Mouse (Mus musculus): ENCODE results near the gene Adamts17. TPM values are rescaled to one million over a fixed set of nuclear protein-coding genes. Genes with fewer than 3 reads are reported as not detected.
A peak's percentile ranks its signal among the peaks of the same experiment; 100 is the strongest.

The Adamts17 gene
- total RNA-seq, 2 experiments from 2014 or later: 14.4 to 18.2 TPM

GRCm38 (mm10) chr7:66935041-66935440 is 95.5 kb downstream of the Adamts17 start:
- DNase-seq: no peak

GRCm38 (mm10) chr7:66936042-66936755 is 96.7 kb downstream of the Adamts17 start:
- peak; percentile 68 for DNase-seq

- DNase-seq: no peak
Observed at GRCm38 (mm10) chr7:66936911-66937310, 97.4 kb downstream of the Adamts17 start.

- no peak for DNase-seq
Observed at GRCm38 (mm10) chr7:66938988-66939783, 99.7 kb downstream of the Adamts17 start.

- DNase-seq: no peak
Observed at GRCm38 (mm10) chr7:66940761-66941160, 101.2 kb downstream of the Adamts17 start.

GRCm38 (mm10) chr7:66949006-66949405 is 109.5 kb downstream of the Adamts17 start:
- DNase-seq: no peak

GRCm38 (mm10) chr7:66952921-66953320 is 113.4 kb downstream of the Adamts17 start:
- no peak for DNase-seq

GRCm38 (mm10) chr7:66954073-66954472 is 114.5 kb downstream of the Adamts17 start:
- DNase-seq: no peak

GRCm38 (mm10) chr7:66954723-66955122 is 115.2 kb downstream of the Adamts17 start:
- DNase-seq: no peak

GRCm38 (mm10) chr7:66955455-66955919 is 116.0 kb downstream of the Adamts17 start:
- DNase-seq: peak; percentile 69

GRCm38 (mm10) chr7:66955978-66956377 is 116.4 kb downstream of the Adamts17 start:
- DNase-seq: peak; percentile 94

- DNase-seq: peak; percentile 3
Observed at GRCm38 (mm10) chr7:66957764-66958163, 118.2 kb downstream of the Adamts17 start.

GRCm38 (mm10) chr7:66960246-66961033 is 120.9 kb downstream of the Adamts17 start:
- peak; percentile 24 for DNase-seq

GRCm38 (mm10) chr7:66962736-66963135 is 123.2 kb downstream of the Adamts17 start:
- DNase-seq: peak; percentile 6

GRCm38 (mm10) chr7:66963541-66963940 is 124.0 kb downstream of the Adamts17 start:
- peak; percentile 5 for DNase-seq

- DNase-seq: no peak
Observed at GRCm38 (mm10) chr7:66966541-66967205, 127.1 kb downstream of the Adamts17 start.

GRCm38 (mm10) chr7:66967206-66967919 is 127.8 kb downstream of the Adamts17 start:
- DNase-seq: peak; percentile 4

GRCm38 (mm10) chr7:66968661-66969060 is 129.1 kb downstream of the Adamts17 start:
- peak; percentile 12 for DNase-seq

- DNase-seq: peak; percentile 4
Observed at GRCm38 (mm10) chr7:66969199-66969598, 129.7 kb downstream of the Adamts17 start.

- peak; percentile 1 for DNase-seq
Observed at GRCm38 (mm10) chr7:66970235-66970634, 130.7 kb downstream of the Adamts17 start.

GRCm38 (mm10) chr7:66970974-66971373 is 131.4 kb downstream of the Adamts17 start:
- no peak for DNase-seq

All from heart, postnatal 4 days (tissue).